Mouse (Mus musculus) natural killer cell, adult 2 months (primary cell): ENCODE data around the gene Rpp21.

Experiments used
- DNase-seq, 2 experiments: peaks; one replicate each; pipeline ENCODE4 v3.0.0; 2022; ENCODE audit warnings: low spot score in 2 of 2

Gene Rpp21

GRCm38 (mm10) chr17:36257969-36258368 is at the start of gene Rpp21:
Rpp21 (minus strand) TSS chr17:36258069.
- no peak for DNase-seq

GRCm38 (mm10) chr17:36286390-36286789 is 28.5 kb upstream of the Rpp21 start, which contains the start of gene H2-M10.2:
H2-M10.2 (minus strand) TSS chr17:36286490.
- DNase-seq, result no peak

- no peak for DNase-seq
These were observed 23.8 kb upstream of the Rpp21 start for GRCm38 (mm10) chr17:36281521-36282245.

- no peak for DNase-seq
These were observed 16.9 kb upstream of the Rpp21 start for GRCm38 (mm10) chr17:36274776-36275175.

GRCm38 (mm10) chr17:36273796-36274195 is 15.9 kb upstream of the Rpp21 start:
- DNase-seq, result no peak

- no peak for DNase-seq
These were observed 14.9 kb upstream of the Rpp21 start for GRCm38 (mm10) chr17:36272643-36273366.

- peak; percentile 87 to 90 for DNase-seq
These were observed 13.9 kb upstream of the Rpp21 start, which contains the start of gene Trim39 for GRCm38 (mm10) chr17:36271586-36272256. Trim39 (minus strand) TSS chr17:36272247.

- peak; percentile 87 to 90 for DNase-seq
These were observed 13.2 kb upstream of the Rpp21 start for GRCm38 (mm10) chr17:36270956-36271585.

GRCm38 (mm10) chr17:36265834-36266233 is 8.0 kb upstream of the Rpp21 start:
- DNase-seq, result peak; percentile 59 to 72

GRCm38 (mm10) chr17:36264273-36264925 is 6.5 kb upstream of the Rpp21 start:
- DNase-seq, result no peak

- DNase-seq, result no peak
These were observed 3.8 kb upstream of the Rpp21 start for GRCm38 (mm10) chr17:36261511-36262166.

GRCm38 (mm10) chr17:36257241-36257947 is 475 bp downstream of the Rpp21 start:
- peak; percentile 52 to 62 for DNase-seq

GRCm38 (mm10) chr17:36253087-36253600 is 4.7 kb downstream of the Rpp21 start:
- DNase-seq, result no peak

GRCm38 (mm10) chr17:36252250-36252876 is 5.5 kb downstream of the Rpp21 start:
- peak in 1 of 2 experiments; percentile 28 for DNase-seq

GRCm38 (mm10) chr17:36248886-36249285 is 9.0 kb downstream of the Rpp21 start:
- DNase-seq, result no peak

GRCm38 (mm10) chr17:36245741-36246140 is 12.1 kb downstream of the Rpp21 start:
- no peak for DNase-seq

GRCm38 (mm10) chr17:36244031-36244430 is 13.8 kb downstream of the Rpp21 start:
- no peak for DNase-seq

- DNase-seq, result no peak
These were observed 17.1 kb downstream of the Rpp21 start for GRCm38 (mm10) chr17:36240637-36241213.

- DNase-seq, result no peak
These were observed 20.4 kb downstream of the Rpp21 start for GRCm38 (mm10) chr17:36237321-36237921.
